Mouse (Mus musculus): ENCODE data around the gene Gm35315. TPM values are rescaled to one million over a fixed set of nuclear protein-coding genes. Genes with fewer than 3 reads are reported as not detected.
"Not testable (repeated sequence)": the region's sequence is repeated elsewhere in the genome, so short reads cannot be mapped to it uniquely, and the experiment has no call there.

Gene Gm35315
- polyA plus RNA-seq, 1 experiment from 2014 or later: 0.16 TPM

DNA sequence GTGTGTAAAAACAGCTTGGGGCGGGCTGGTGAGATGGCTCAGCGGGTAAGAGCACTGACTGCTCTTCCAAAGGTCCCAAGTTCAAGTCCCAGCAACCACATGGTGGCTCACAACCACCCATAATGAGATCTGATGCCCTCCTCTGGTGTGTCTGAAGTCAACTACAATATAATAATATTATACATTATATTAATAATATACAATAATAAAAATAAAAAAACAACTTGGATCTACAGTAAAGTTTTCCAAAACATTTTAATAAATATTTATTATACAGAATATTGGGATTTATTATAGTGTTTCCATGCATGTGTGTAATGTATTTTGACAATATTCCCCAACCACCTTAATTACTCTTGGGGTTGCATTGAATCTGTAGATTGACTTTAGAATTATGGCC lies 21.8 kb downstream of the Gm35315 start, which contains the start of gene Gm17655:
Gene Gm17655 (minus strand): TSS at position 101 of the 400 bp plus-strand sequence.
- H3K4me3 ChIP-seq (ENCODE audit: control insufficient read depth in 1 of 2, insufficient read depth in 1 of 2, low read depth in 1 of 2, low read length in 2 of 2); H3K9ac ChIP-seq (ENCODE audit: low read length); H3K27ac ChIP-seq (replicated peaks in 1 of 2; ENCODE audit: control insufficient read depth in 1 of 2, insufficient read depth in 1 of 2, low read depth in 2 of 2, low read length in 2 of 2); H3K27me3 ChIP-seq (ENCODE audit: control insufficient read depth, insufficient read depth, low read length); H3K36me3 ChIP-seq (ENCODE audit: control insufficient read depth, insufficient read depth, low read length); ATAC-seq (ENCODE audit: insufficient number of reproducible peaks, insufficient read depth, low FRiP score, low read depth); H3K4me1 ChIP-seq (ENCODE audit: control insufficient read depth in 2 of 2, insufficient read depth in 2 of 2, low read length in 2 of 2); H3K4me2 ChIP-seq (ENCODE audit: low read length): not testable (repeated sequence)
- H3K9me3 ChIP-seq (ENCODE audit: control insufficient read depth, low read length): peaks cover 25% of the 10 kb centered on the region
- 67% methylated on average over 2 of the region's 2 CpGs for WGBS

- peak overlapping the region; percentile 58 to 86 for H3K4me3 ChIP-seq (ENCODE audit: control insufficient read depth in 1 of 2, insufficient read depth in 1 of 2, low read depth in 1 of 2, low read length in 2 of 2)
- peak overlapping the region; percentile 54 for H3K4me2 ChIP-seq (ENCODE audit: low read length)
- H3K36me3 ChIP-seq (ENCODE audit: control insufficient read depth, insufficient read depth, low read length): no peaks in the 10 kb centered on the region
- peak overlapping the region; percentile 75 for H3K9ac ChIP-seq (ENCODE audit: low read length)
- ATAC-seq (ENCODE audit: insufficient number of reproducible peaks, insufficient read depth, low FRiP score, low read depth): peak; percentile 98
- peak overlapping the region in 1 of 2 experiments; percentile 60; a peak in 1 of 4 replicates for H3K27ac ChIP-seq (replicated peaks in 1 of 2; ENCODE audit: control insufficient read depth in 1 of 2, insufficient read depth in 1 of 2, low read depth in 2 of 2, low read length in 2 of 2)
- H3K9me3 ChIP-seq (ENCODE audit: control insufficient read depth, low read length): no peaks in the 10 kb centered on the region
- 3% methylated on average over 19 of the region's 19 CpGs for WGBS
- H3K4me1 ChIP-seq (ENCODE audit: control insufficient read depth in 2 of 2, insufficient read depth in 2 of 2, low read length in 2 of 2): no peaks in the 10 kb centered on the region
- no peaks in the 10 kb centered on the region for H3K27me3 ChIP-seq (ENCODE audit: control insufficient read depth, insufficient read depth, low read length)
These were observed 36.4 kb downstream of the Gm35315 start for GRCm38 (mm10) chr5:110057637-110058408.

Other genes starting within 250 kb of the Gm35315 start
- 0.22 and 0.45 TPM in 2 replicates for gene Gm15446, start 171.0 kb downstream of the Gm35315 start, polyA plus RNA-seq (2014; fragmentation: Nextera tagmentation; extraction: Ambion mirVana)
- 10.6 and 12.1 TPM in 2 replicates for gene Zfp932, start 97.9 kb downstream of the Gm35315 start, polyA plus RNA-seq (2014; fragmentation: Nextera tagmentation; extraction: Ambion mirVana)
- gene Gm17655, start 21.9 kb downstream of the Gm35315 start, polyA plus RNA-seq (2014; fragmentation: Nextera tagmentation; extraction: Ambion mirVana): 1.3 and 3.9 TPM in 2 replicates
- gene Plcxd1, start 5.5 kb upstream of the Gm35315 start, polyA plus RNA-seq (2014; fragmentation: Nextera tagmentation; extraction: Ambion mirVana): 0.23 and 0.30 TPM in 2 replicates
- 15.9 and 22.0 TPM in 2 replicates for gene Gtpbp6, start 13.8 kb upstream of the Gm35315 start, polyA plus RNA-seq (2014; fragmentation: Nextera tagmentation; extraction: Ambion mirVana)
- gene Zfp605, start 15.7 kb upstream of the Gm35315 start, polyA plus RNA-seq (2014; fragmentation: Nextera tagmentation; extraction: Ambion mirVana): 2.4 and 2.7 TPM in 2 replicates
- gene Chfr, start 41.4 kb upstream of the Gm35315 start, polyA plus RNA-seq (2014; fragmentation: Nextera tagmentation; extraction: Ambion mirVana): 29.7 and 32.5 TPM in 2 replicates
- 18.7 and 19.1 TPM in 2 replicates for gene Golga3, start 82.3 kb upstream of the Gm35315 start, polyA plus RNA-seq (2014; fragmentation: Nextera tagmentation; extraction: Ambion mirVana)
- 25.4 and 27.3 TPM in 2 replicates for gene Ankle2, start 136.6 kb upstream of the Gm35315 start, polyA plus RNA-seq (2014; fragmentation: Nextera tagmentation; extraction: Ambion mirVana)
- 56.3 and 58.3 TPM in 2 replicates for gene Pgam5, start 175.5 kb upstream of the Gm35315 start, polyA plus RNA-seq (2014; fragmentation: Nextera tagmentation; extraction: Ambion mirVana)
- gene Pxmp2, start 191.8 kb upstream of the Gm35315 start, polyA plus RNA-seq (2014; fragmentation: Nextera tagmentation; extraction: Ambion mirVana): 14.6 and 19.4 TPM in 2 replicates
- gene Pole, start 191.9 kb upstream of the Gm35315 start, polyA plus RNA-seq (2014; fragmentation: Nextera tagmentation; extraction: Ambion mirVana): 16.1 and 19.6 TPM in 2 replicates
- gene P2rx2, start 248.8 kb upstream of the Gm35315 start, polyA plus RNA-seq (2014; fragmentation: Nextera tagmentation; extraction: Ambion mirVana): not detected in 2 replicates